Mouse (Mus musculus): Measurements from ENCODE around the gene Aifm2.

DNA sequence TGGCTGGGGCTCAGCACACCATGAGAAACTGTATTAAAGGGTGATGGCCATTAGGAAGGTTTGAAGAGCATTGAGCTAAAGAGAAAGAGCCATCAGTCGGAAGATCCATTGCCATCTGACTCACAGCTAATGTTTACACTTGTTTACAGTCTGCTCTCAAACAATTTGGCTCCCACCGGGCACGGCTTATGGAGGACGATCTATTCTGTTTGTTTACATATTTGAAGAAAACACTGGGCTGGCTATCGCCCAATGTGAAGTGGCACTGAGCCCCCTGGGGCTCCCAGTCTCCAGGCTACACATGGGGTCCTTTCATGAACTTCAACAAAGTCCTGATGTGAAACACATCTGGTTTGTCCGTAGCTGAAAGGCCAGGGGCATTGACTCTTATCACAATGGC, 51.7 kb downstream of the Aifm2 start:
- no peak for TF ChIP-seq HCFC1 (IDR thresholded peaks at IDR 0.05; ENCODE audit: borderline replicate concordance, insufficient read depth, low read length)
- TF ChIP-seq CHD2 (IDR thresholded peaks at IDR 0.05; ENCODE audit: low read depth, low read length) = no peak
- no peak for TF ChIP-seq ZNF384 (IDR thresholded peaks at IDR 0.05; ENCODE audit: low read depth, low read length)

Measured in ES-E14 (cell line).